Mouse (Mus musculus) liver, embryonic 14.5 days (tissue): ENCODE results near the gene Asl. TPM values are rescaled to one million over a fixed set of nuclear protein-coding genes. Genes with fewer than 3 reads are reported as not detected.
A peak's percentile ranks its signal among the peaks of the same experiment; 100 is the strongest.

Experiments used
- ATAC-seq: fragments of 200-750 bp; cut with Nextera tagmentation; 2 replicates; pipeline ENCODE4 v1.8.0; 2017; ENCODE audit warnings: moderate number of reproducible peaks, mild to moderate bottlenecking, moderate library complexity; ENCODE audit not compliant: insufficient read depth
- DNase-seq, 3 experiments: peaks; one replicate each; pipeline ENCODE4 v3.0.0-alpha.2; 2012 to 2013; ENCODE audit warnings: low read depth in 3 of 3, low spot score in 3 of 3
- H3K27ac ChIP-seq: fragments of 300-500 bp; sonication (generic); 2 replicates; pipeline ENCODE4 v1.5.1; 2014; ENCODE audit warnings: moderate library complexity, mild to moderate bottlenecking, control low read depth, inconsistent platforms
- H3K27me3 ChIP-seq: fragments of 300-500 bp; sonication (generic); 2 replicates; pipeline ENCODE4 v1.6.1; 2014; ENCODE audit warnings: mild to moderate bottlenecking, low read length, moderate library complexity; ENCODE audit not compliant: control insufficient read depth, insufficient read depth
- H3K36me3 ChIP-seq: fragments of 300-500 bp; sonication (generic); replicated peaks from 2 replicates; pipeline ENCODE4 v1.6.1; 2014; ENCODE audit warnings: low read depth; ENCODE audit not compliant: control insufficient read depth, insufficient read depth
- H3K4me1 ChIP-seq, 2 experiments: fragments of 200-500 bp in 1 of 2; fragments of 300-500 bp in 1 of 2; sonication (generic) in 1 of 2; replicated peaks; 2 replicates each; pipeline ENCODE4 v1.6.1; 2012 to 2014; ENCODE audit warnings: antibody characterized with exemption in 1 of 2, inconsistent platforms in 1 of 2, low read length in 1 of 2; ENCODE audit not compliant: control insufficient read depth in 2 of 2, insufficient read depth in 2 of 2
- H3K4me2 ChIP-seq: fragments of 300-500 bp; sonication (generic); 2 replicates; pipeline ENCODE4 v1.6.1; 2014; ENCODE audit warnings: low read depth, mild to moderate bottlenecking, control low read depth, moderate library complexity
- H3K4me3 ChIP-seq, 2 experiments: fragments of 200-500 bp in 1 of 2; fragments of 300-500 bp in 1 of 2; sonication (generic) in 1 of 2; 2 replicates each; pipeline ENCODE4 v1.5.1; 2012 to 2014; ENCODE audit warnings: low read depth in 2 of 2, low read length in 2 of 2, mild to moderate bottlenecking in 2 of 2, control low read depth in 1 of 2, inconsistent platforms in 1 of 2, moderate library complexity in 1 of 2; ENCODE audit not compliant: insufficient read depth in 1 of 2
- H3K9ac ChIP-seq: fragments of 300-500 bp; sonication (generic); replicated peaks from 2 replicates; pipeline ENCODE4 v1.6.1; 2014; ENCODE audit warnings: mild to moderate bottlenecking, control low read depth, moderate library complexity
- H3K9me3 ChIP-seq: fragments of 300-500 bp; sonication (generic); 2 replicates; pipeline ENCODE4 v1.6.1; 2016; ENCODE audit warnings: low read length, mixed read lengths; ENCODE audit not compliant: control insufficient read depth
- CTCF ChIP-seq: IDR thresholded peaks from 2 replicates; pipeline ENCODE4 v1.5.1; 2016; ENCODE audit warnings: antibody characterized with exemption, low read depth, control low read depth
- EP300 ChIP-seq: IDR thresholded peaks from 2 replicates; pipeline ENCODE4 v1.6.1; 2016; ENCODE audit warnings: antibody characterized with exemption, low read depth
- WGBS: fragments of 180-500 bp; shearing (Covaris S2); extraction: QIAGEN DNeasy Blood & Tissue Kit; methylation state at CpG from one replicate; pipeline ENCODE4 v1.1.7; 2014; ENCODE audit not compliant: insufficient replicate concordance; 5-methylcytosine and 5-hydroxymethylcytosine counted together
- polyA plus RNA-seq, 2 experiments: library from polyadenylated mRNA; depleted of rRNA in 1 of 2; stranded (reverse) in 1 of 2; unstranded in 1 of 2; fragments of >200 nt; fragmentation: Nextera tagmentation in 1 of 2; extraction: Ambion mirVana in 1 of 2; gene quantifications; 2 replicates each; pipeline versions ENCODE4 v1.2.1 to v1.2.3; 2012 to 2014

The Asl gene
- polyA plus RNA-seq, 2 experiments: 30.4 to 39.8 TPM

- Histone ChIP-seq H3K9ac (peak within 1 kb of the TSS; percentile 65), H3K27me3 (no peaks in the 10 kb centered on the region), H3K36me3 (no peaks in the 10 kb centered on the region; the same call in 1 of the 2 replicates), H3K4me3 (peak within 1 kb of the TSS; percentile 63 to 77), H3K4me2 (peak within 1 kb of the TSS; percentile 91), H3K4me1 (peaks cover 9 to 25% of the 10 kb centered on the region in 2 experiments), H3K9me3 (no peaks in the 10 kb centered on the region), H3K27ac (peak within 1 kb of the TSS; percentile 47)
- TF ChIP-seq EP300 (no peak), CTCF (no peak)
- WGBS: under 1% methylated on average over 39 of the region's 39 CpGs
- ATAC-seq: peak; percentile 81
- peak; percentile 58 to 71 (median 58) for DNase-seq
These were observed 26.5 kb downstream of the Asl start, which contains the start of gene Gusb for GRCm38 (mm10) chr5:130002301-130003146. Gene Gusb (minus strand): TSS chr5:130003049.

GRCm38 (mm10) chr5:130001356-130001987 is 27.6 kb downstream of the Asl start:
- H3K27me3 ChIP-seq: no peaks in the 10 kb centered on the region
- H3K4me3 ChIP-seq: peak overlapping the region; percentile 63 to 77
- DNase-seq (no peak), ATAC-seq (no peak)
- peaks cover 9 to 25% of the 10 kb centered on the region in 2 experiments for H3K4me1 ChIP-seq
- H3K9ac ChIP-seq: peak overlapping the region; percentile 65
- H3K27ac ChIP-seq: peak overlapping the region; percentile 2
- no peak for TF ChIP-seq CTCF
- TF ChIP-seq EP300: no peak
- no peaks in the 10 kb centered on the region for H3K9me3 ChIP-seq
- H3K4me2 ChIP-seq: peak overlapping the region; percentile 91
- 14% methylated on average over 5 of the region's 5 CpGs for WGBS
- no peaks in the 10 kb centered on the region; the same call in 1 of the 2 replicates for H3K36me3 ChIP-seq

- Histone ChIP-seq H3K9ac (no peak overlapping the region), H3K9me3 (no peaks in the 10 kb centered on the region), H3K4me1 (peaks cover 9 to 25% of the 10 kb centered on the region in 2 experiments), H3K27me3 (no peaks in the 10 kb centered on the region), H3K4me2 (no peak overlapping the region; the same call in 1 of the 2 replicates), H3K4me3 (no peak overlapping the region), H3K27ac (no peak overlapping the region), H3K36me3 (no peaks in the 10 kb centered on the region; the same call in 1 of the 2 replicates)
- TF ChIP-seq EP300 (no peak), CTCF (no peak)
- DNase-seq (no peak), ATAC-seq (no peak)
- 70% methylated on average over 12 of the region's 12 CpGs for WGBS
These were observed 28.3 kb downstream of the Asl start for GRCm38 (mm10) chr5:130000735-130001134.

- Histone ChIP-seq H3K36me3 (no peaks in the 10 kb centered on the region; the same call in 1 of the 2 replicates), H3K27ac (no peak overlapping the region), H3K4me1 (peaks cover 9 to 26% of the 10 kb centered on the region in 2 experiments), H3K4me2 (no peak overlapping the region), H3K9ac (no peak overlapping the region), H3K27me3 (no peaks in the 10 kb centered on the region), H3K9me3 (no peaks in the 10 kb centered on the region), H3K4me3 (no peak overlapping the region)
- DNase-seq: no peak
- ATAC-seq: no peak
- WGBS: 42% methylated on average over 4 of the region's 4 CpGs
- TF ChIP-seq CTCF (peak; percentile 96), EP300 (no peak)
These were observed 29.9 kb downstream of the Asl start for GRCm38 (mm10) chr5:129999097-129999496.

- Histone ChIP-seq H3K9ac (no peak overlapping the region), H3K4me2 (no peak overlapping the region), H3K36me3 (no peaks in the 10 kb centered on the region; the same call in 1 of the 2 replicates), H3K27ac (no peak overlapping the region), H3K4me1 (peaks cover 21 to 32% of the 10 kb centered on the region in 2 experiments), H3K27me3 (no peaks in the 10 kb centered on the region), H3K4me3 (no peak overlapping the region), H3K9me3 (no peaks in the 10 kb centered on the region)
- ATAC-seq (no peak), DNase-seq (no peak)
- 67% methylated on average over 19 of the region's 19 CpGs for WGBS
- TF ChIP-seq CTCF: peak; percentile 64
- TF ChIP-seq EP300: no peak
These were observed 31.3 kb downstream of the Asl start for GRCm38 (mm10) chr5:129997700-129998099.
